Mouse (Mus musculus) heart, postnatal 36 days (tissue): ENCODE measurements around the gene Arhgef18. TPM values are rescaled to one million over a fixed set of nuclear protein-coding genes. Genes with fewer than 3 reads are reported as not detected.

ENCODE experiments used
- DNase-seq, 2 experiments: peaks; one replicate each; pipeline ENCODE4 v3.0.0; 2021 to 2022
- intact Hi-C: fragments of 180-260 bp; cut with DNase I; formaldehyde crosslinking; loops from one replicate; pipeline ENCODE4 v1.15.1; 2025
- total RNA-seq, 2 experiments: library from RNA; stranded (reverse); gene quantifications; 2 replicates each; pipeline ENCODE4 v1.2.3; 2021

Arhgef18 gene
- total RNA-seq, 2 experiments from 2014 or later, result 18.7 to 20.4 TPM

GRCm38 (mm10) chr8:3392293-3392692 lies 513 bp upstream of the Arhgef18 start:
- intact Hi-C loops, result loop anchor here (5.0 kb wide), 1 partner anchor 35 kb away; no protein-coding TSS in a partner anchor
- no peak for DNase-seq

- DNase-seq, result no peak
- intact Hi-C loops, result loop anchor here (5.0 kb wide), 1 partner anchor 33 kb away; no protein-coding TSS in a partner anchor
Measured at GRCm38 (mm10) chr8:3394600-3394999, 1.8 kb downstream of the Arhgef18 start.

GRCm38 (mm10) chr8:3395246-3395645 lies 2.4 kb downstream of the Arhgef18 start:
- no peak for DNase-seq
- intact Hi-C loops, result no loop called here

- intact Hi-C loops, result loop anchor here (2.0 kb wide), 1 partner anchor 13 kb away; no protein-coding TSS in a partner anchor
- DNase-seq, result no peak
Measured at GRCm38 (mm10) chr8:3397597-3397996, 4.8 kb downstream of the Arhgef18 start.

GRCm38 (mm10) chr8:3400509-3400908 lies 7.7 kb downstream of the Arhgef18 start:
- DNase-seq, result no peak
- intact Hi-C loops, result no loop called here

GRCm38 (mm10) chr8:3407417-3407816 lies 14.6 kb downstream of the Arhgef18 start:
- intact Hi-C loops, result no loop called here

GRCm38 (mm10) chr8:3411085-3411484 lies 18.3 kb downstream of the Arhgef18 start:
- DNase-seq, result no peak
- intact Hi-C loops, result loop anchor here (2.0 kb wide), 1 partner anchor 14 kb away; no protein-coding TSS in a partner anchor

More at GRCm38 (mm10) chr8:3407417-3407816, 14.6 kb downstream of the Arhgef18 start:
- no peak for DNase-seq

GRCm38 (mm10) chr8:3411901-3412301 lies 19.1 kb downstream of the Arhgef18 start:
- DNase-seq, result peak; percentile 33 to 59
- intact Hi-C loops, result loop anchor here (2.0 kb wide), 1 partner anchor 15 kb away; no protein-coding TSS in a partner anchor

GRCm38 (mm10) chr8:3412816-3413215 lies 20.0 kb downstream of the Arhgef18 start:
- intact Hi-C loops, result no loop called here
- no peak for DNase-seq

GRCm38 (mm10) chr8:3414639-3415190 lies 21.9 kb downstream of the Arhgef18 start:
- no peak for DNase-seq
- intact Hi-C loops, result no loop called here

- no peak for DNase-seq
- intact Hi-C loops, result no loop called here
Measured at GRCm38 (mm10) chr8:3415259-3415658, 22.5 kb downstream of the Arhgef18 start.

GRCm38 (mm10) chr8:3415661-3416060 lies 22.9 kb downstream of the Arhgef18 start:
- DNase-seq, result no peak

GRCm38 (mm10) chr8:3416846-3417245 lies 24.0 kb downstream of the Arhgef18 start:
- no peak for DNase-seq
- intact Hi-C loops, result no loop called here

More at GRCm38 (mm10) chr8:3415661-3416060, 22.9 kb downstream of the Arhgef18 start:
- intact Hi-C loops, result no loop called here

- DNase-seq, result no peak
- intact Hi-C loops, result no loop called here
Measured at GRCm38 (mm10) chr8:3417455-3417854, 24.6 kb downstream of the Arhgef18 start.

- DNase-seq, result no peak
Measured at GRCm38 (mm10) chr8:3418101-3418500, 25.3 kb downstream of the Arhgef18 start.

GRCm38 (mm10) chr8:3420105-3420706 lies 27.4 kb downstream of the Arhgef18 start:
- no peak for DNase-seq
- intact Hi-C loops, result no loop called here

More at GRCm38 (mm10) chr8:3418101-3418500, 25.3 kb downstream of the Arhgef18 start:
- intact Hi-C loops, result no loop called here

GRCm38 (mm10) chr8:3421507-3421906 lies 28.7 kb downstream of the Arhgef18 start:
- no peak for DNase-seq
- intact Hi-C loops, result no loop called here

GRCm38 (mm10) chr8:3425217-3425616 lies 32.4 kb downstream of the Arhgef18 start:
- intact Hi-C loops, result loop anchor here (5.0 kb wide), 1 partner anchor 33 kb away; the partner anchor contains the start of gene Arhgef18
- DNase-seq, result no peak

GRCm38 (mm10) chr8:3426211-3426610 lies 33.4 kb downstream of the Arhgef18 start:
- no peak for DNase-seq
- intact Hi-C loops, result loop anchor here (5.0 kb wide), 1 partner anchor 34 kb away; the partner anchor contains the start of gene Arhgef18

- no peak for DNase-seq
- intact Hi-C loops, result loop anchor here (5.0 kb wide), 1 partner anchor 36 kb away; the partner anchor contains the start of gene Arhgef18
Measured at GRCm38 (mm10) chr8:3428426-3428825, 35.6 kb downstream of the Arhgef18 start.

- intact Hi-C loops, result loop anchor here (5.0 kb wide), 1 partner anchor 38 kb away; the partner anchor contains the start of gene Arhgef18
- DNase-seq, result peak; percentile 24 to 32
Measured at GRCm38 (mm10) chr8:3429966-3430365, 37.2 kb downstream of the Arhgef18 start.

- no peak for DNase-seq
- intact Hi-C loops, result no loop called here
Measured at GRCm38 (mm10) chr8:3431113-3431512, 38.3 kb downstream of the Arhgef18 start.
